Mouse (Mus musculus) bone marrow macrophage, adult 2 months (primary cell): ENCODE measurements at regions not wholly inside any gene's neighbourhood (a gene's known extent, or its start where the extent isn't known, plus 50 kb on each side); places are given as distances from the start of the nearest gene placed in this dataset.

Experiments used
- CTCF ChIP-seq: IDR thresholded peaks from 2 replicates; pipeline ENCODE4 v1.5.1; 2012; ENCODE audit warnings: low read depth, mild to moderate bottlenecking, low read length, moderate library complexity
- POLR2A ChIP-seq: IDR thresholded peaks from 2 replicates; pipeline ENCODE4 v1.6.1; 2012; ENCODE audit warnings: mild to moderate bottlenecking, low read depth, low read length, borderline replicate concordance

GRCm38 (mm10) chr16:54970356-54970755 lies 327.4 kb downstream of the Zpld1 start:
- TF ChIP-seq CTCF (no peak), POLR2A (no peak)
